Mouse (Mus musculus) lung, postnatal 0 days (tissue): ENCODE data around the gene Hoxb3.

Experiments
- CTCF ChIP-seq: IDR thresholded peaks from 2 replicates; pipeline ENCODE4 v1.5.1; 2016; ENCODE audit warnings: antibody characterized with exemption, mild to moderate bottlenecking
- EP300 ChIP-seq: IDR thresholded peaks from 2 replicates; pipeline ENCODE4 v1.6.1; 2016; ENCODE audit warnings: antibody characterized with exemption, mild to moderate bottlenecking, control low read depth

GRCm38 (mm10) chr11:96297428-96297827 is 25.7 kb upstream of the Hoxb3 start:
- TF ChIP-seq CTCF, result no peak
- no peak for TF ChIP-seq EP300
